Mouse (Mus musculus): ENCODE data around the gene Ccdc187.

The Ccdc187 gene

DNA sequence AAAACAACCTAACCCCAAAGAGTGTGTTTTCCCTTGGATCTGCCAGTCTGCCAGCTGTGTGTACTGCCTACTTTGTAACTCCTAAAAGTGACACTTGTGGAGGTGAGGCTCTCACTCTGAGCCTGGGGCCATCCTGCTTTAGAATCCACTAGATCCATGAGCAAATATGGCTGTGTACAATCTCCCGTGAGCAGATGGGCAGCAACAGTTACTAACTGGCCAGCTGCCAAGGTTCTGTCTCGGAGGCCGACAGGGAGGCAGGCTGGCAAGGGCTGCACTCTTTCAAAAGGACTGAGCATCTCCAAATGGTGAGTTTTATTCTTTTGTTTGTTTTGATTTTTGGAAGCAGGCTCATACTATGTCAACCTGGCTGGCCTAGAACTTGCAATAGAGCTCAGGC, 79.8 kb downstream of the Ccdc187 start:
- no peak for DNase-seq (ENCODE audit: low read depth)

DNA sequence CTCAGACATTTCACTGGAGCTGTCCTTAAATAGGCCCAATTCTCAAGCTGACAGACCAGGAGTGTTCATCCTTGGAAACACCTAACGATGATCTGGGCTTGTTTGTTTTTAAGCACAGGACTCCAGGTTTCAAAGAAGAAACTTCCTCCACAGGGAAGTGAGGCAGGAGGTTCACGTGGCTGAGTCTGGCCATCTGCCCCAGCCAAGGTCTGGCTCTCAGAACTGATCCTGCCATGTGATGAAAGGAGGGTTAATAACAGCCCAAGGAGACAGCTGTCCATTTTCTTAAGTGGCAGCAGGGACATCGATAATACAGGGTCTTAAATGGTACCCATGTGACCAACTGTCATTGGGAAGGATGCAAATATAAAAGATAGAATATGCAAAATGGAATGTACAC, 84.8 kb downstream of the Ccdc187 start:
- DNase-seq (ENCODE audit: low read depth), result no peak

DNA sequence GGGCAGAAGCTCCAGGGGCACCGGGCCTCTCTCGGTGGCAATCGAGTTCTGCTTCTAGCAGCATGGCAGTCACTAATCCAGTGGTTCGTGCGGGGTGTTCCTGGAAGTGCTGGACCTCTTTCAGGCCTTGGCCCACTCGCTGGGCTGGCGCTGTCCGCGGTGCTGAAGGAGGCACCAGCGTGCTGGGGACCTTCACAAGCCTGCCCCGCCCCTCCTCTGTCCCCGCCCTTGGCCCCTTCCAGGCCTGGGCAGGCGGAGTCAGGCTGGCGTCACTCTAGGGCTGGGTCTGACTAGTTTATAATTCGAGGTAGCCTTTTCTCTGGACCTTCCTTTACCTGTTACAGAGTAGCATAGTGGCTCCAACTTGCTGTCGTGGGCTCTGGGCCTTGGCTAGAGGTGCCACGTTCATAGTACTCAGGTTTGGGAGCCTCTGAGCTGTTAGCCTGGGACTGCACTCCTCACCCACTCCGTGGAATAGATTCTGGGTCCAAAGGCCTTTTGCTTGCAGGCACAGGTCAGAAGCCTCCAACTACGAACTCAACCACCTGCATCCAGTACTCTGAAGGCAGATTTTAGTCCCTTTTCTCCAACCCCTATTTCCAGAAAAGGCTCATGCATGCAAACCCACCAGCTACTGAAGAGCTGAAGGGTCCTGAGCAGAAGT, 86.1 kb downstream of the Ccdc187 start, which contains the start of gene Lhx3:
Lhx3 (minus strand) TSS at position 164 of the 664 bp plus-strand sequence.
- peak; percentile 59 for DNase-seq (ENCODE audit: low read depth)

DNA sequence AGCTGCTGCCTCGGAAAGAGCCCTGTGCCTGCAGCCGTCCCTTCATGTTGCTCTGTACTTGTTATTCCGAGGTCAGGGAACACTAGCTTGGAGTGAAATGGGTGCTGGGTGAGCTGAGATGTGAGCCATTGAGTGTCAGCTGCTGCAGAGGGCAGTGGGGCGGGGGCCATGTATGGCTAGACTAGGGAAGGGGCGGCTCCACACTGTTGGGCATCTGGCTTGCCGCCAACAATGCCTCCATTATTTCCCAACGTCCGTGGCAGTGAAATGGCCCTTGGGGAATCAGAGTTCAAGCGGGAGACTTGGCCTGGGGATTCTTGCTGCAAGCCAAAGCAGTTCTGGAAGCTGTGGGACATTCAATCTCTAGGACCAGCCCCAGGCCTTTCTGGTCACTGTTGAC, 86.8 kb downstream of the Ccdc187 start:
- DNase-seq (ENCODE audit: low read depth), result no peak

DNA sequence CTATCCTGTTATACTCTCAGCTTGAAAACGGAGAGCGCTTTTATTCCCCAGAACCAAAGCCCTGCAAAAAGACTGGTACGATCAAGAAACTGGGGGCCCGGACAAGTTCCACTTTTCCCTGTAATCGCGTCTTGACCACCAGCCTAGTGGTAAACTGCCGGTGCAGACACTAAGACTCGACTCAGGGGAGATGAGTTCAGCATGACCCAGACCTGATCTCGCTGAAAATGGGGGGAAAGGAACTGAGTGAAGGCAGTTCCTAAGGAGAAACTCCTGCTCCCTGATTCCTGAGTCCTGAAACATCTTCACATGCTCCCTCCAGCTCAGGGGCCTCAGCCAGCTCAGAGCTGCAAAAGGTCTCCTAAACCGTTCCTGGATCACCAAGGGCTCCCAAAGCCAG, 88.6 kb downstream of the Ccdc187 start:
- no peak for DNase-seq (ENCODE audit: low read depth)

DNA sequence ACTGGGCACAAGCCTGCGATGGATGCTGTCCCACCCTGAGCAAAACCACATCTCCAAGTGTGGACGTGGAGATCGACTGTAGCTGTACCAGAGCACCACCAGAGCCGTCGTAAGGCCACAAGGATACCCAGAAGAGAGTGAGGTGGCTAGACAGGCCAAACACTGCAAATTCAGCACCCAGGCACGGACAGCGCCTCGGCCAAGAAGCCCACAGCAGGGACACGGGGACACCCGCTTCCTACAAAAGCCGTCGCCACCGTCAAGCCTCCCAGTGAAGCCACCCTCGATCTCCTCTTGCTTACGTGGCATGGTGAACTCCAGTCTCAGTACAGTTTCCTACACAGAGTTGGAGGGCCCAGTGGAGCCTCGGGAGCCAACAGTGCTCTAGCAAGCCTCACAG, 89.2 kb downstream of the Ccdc187 start:
- DNase-seq (ENCODE audit: low read depth), result peak; percentile 26

DNA sequence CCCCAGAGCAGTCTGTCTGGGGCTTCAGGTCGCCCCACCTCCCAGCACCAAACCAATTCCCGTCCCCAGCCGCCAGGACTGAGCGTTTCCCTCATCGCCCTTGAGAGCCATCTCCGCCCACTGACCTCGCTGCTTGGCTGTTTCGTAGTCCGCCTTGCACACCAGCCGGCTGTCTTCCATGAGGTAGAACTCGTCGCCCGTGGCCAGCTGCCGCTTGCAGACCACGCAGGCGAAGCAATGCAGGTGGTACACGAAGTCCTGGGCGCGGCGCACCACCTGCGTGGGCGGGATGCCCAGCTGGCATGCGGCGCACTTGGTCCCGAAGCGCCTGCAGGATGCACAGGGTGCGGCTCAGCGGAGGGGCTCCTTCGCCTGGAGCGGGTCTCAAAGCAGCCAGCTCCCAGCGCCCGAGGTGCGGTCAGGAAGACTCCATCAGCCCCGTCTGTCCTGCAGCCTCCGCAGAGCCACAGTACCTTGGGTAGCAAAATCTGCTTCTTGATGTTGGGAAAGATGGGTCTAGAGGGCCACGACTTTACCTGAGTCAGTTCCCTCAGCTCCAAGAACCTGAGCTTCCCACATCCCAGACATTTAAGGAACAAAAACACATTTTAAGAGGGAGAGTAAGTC, 91.4 kb downstream of the Ccdc187 start:
- no peak for DNase-seq (ENCODE audit: low read depth)

DNA sequence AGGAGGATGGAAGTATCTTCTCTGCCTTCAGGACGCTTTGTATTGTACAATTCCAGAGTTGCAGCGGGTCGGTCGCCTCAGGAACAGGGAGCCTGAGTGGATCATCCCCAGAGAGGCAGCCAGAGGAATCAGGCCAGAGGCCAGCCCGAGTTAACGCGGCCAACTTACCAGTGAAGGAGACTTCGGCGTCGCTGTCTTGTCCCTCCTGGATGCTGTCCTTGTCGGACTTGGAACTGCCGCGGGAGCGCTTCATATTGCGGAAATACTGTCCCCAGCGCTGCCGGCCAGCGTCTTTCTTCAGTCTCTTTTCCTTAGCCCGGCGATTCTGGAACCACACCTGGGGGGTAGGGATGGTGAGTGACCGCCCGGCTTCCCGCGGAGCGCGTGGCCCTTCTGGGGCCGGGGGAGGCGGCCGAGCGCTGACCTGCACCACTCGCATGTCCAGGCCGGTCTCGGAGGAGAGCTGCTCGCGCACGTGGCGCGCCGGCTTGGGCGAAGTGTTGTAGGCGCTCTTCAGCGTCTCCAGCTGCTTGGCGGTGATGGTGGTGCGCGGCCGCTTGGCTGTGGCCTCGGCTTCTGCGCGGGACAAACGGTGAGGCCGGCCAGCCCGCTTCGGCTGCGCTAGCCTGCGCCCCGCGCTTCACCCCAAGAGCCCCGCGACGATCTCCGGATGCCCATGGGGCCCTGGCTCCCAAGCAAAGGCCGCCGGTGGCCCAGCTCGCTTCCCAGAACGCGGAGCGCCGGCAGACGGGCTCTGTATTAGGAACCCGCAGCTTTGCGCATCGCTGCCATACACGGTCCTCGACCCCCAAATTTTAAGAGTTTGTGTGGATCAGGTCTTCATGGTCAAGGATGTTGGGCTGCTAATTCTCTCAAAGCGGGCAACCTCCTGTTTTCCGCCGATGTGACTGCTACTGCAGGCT, 92.2 kb downstream of the Ccdc187 start:
- no peak for DNase-seq (ENCODE audit: low read depth)

DNA sequence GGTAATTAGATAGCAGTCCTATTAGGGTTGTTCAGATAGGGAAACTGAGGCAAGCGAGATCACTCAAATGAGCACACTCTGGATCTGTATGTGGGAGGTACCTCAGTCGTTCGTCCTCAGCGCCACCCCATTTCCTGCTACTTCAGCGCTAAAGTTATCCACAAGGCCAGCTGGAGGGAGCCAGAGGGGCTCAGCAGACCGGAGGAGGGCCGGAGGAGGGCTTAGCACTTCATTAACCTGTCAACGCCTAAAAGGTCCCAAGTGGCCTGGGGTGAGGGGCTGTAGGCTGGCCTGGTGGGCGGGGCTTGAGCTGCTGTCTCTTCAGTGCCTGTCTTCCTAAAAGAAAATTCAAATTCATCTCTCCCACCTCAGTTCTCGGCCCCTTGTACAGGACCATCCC, 95.9 kb downstream of the Ccdc187 start:
- no peak for DNase-seq (ENCODE audit: low read depth)

DNA sequence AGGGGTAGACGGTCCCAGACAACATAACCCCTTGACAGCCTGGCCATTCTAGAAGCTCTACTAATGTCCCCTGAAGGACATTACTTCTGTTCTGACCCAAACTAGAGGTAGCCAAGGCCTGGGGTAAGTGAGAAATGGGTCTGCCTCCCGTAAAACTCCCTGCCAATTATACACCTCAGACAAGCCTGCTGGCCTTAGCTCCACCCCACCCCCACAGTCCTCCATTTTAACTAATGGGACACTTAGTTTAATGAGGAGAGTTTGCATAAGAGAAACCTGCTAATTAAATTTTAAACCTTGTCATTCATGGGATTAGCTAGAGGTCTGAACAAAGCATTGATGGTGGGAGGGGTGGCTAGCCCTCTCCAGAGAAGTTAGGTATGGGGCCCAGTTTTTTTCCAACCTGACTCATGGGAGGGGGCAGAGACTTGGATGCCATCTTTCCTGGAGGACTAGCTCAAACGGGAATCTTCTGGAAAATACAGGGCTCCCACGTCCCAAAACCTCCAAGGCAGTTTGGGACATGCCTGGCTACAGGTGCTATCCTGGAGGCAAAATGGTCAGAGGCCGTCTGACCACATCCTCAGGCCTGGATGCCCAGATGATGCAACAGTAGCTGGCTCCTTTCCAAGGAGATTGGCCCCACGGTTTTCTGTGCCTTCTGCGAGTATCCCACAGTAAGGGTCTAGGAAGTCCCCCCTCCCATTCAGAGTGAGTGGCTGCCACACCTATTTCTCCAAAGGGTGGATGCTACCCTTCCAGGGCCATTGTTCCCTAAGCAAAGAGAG, 99.6 kb downstream of the Ccdc187 start:
- DNase-seq (ENCODE audit: low read depth), result no peak
